Mouse (Mus musculus) testis, postnatal 14 days (tissue): ENCODE measurements around the gene Ostn.

Experiments used
- DNase-seq: peaks from one replicate; pipeline ENCODE4 v3.0.0; 2021; ENCODE audit warnings: low spot score

Ostn gene

DNA sequence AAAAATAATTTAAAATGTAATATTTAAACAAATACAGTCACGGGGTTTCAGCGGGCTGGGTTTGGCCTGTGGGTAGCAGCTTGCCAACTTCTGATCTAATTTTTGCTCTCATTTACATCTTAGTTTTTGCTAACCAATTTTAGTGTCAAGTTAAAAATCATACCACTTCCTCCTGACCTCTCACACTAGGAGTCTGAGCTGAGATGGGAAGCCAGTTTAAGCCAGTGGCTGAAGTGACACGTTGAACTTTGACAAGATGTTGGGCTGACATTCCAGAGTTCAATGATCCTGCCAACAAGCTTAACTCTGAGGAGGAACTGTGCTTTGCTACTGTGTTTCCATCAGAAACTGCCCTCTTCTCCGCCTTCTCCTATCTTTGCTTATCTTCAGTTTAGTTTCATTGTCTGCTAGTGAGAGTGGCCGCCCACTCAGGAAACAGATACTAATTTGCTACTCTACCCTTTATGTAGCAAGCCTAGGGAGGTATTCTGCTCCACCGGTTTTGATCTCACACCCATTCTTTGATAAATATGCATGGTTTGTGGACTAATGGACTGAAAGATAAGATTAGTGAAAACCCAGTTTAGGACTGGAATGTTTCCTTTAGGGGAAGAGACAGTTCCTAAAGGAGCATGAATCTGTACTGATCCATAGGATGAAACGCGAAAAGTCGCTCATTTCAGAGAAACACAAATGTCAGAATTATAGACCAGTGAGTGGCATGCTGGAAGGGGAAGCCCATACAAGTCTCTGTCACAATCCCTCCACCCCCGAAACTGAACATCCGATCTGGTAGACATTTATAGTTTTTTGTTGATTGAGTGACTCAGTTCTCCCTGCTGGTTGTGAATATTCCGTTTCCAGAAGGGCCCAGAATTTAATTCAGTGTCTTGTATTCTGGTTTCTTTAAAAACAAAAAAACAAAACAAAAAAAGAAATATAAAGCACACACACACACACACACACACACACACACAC, 80.6 kb downstream of the Ostn start:
- peak; percentile 79 for DNase-seq

GRCm38 (mm10) chr16:27388761-27389451, 81.6 kb downstream of the Ostn start, which contains the start of gene Ccdc50:
Ccdc50 (plus strand) TSS chr16:27388869.
- DNase-seq, result peak; percentile 82

DNA sequence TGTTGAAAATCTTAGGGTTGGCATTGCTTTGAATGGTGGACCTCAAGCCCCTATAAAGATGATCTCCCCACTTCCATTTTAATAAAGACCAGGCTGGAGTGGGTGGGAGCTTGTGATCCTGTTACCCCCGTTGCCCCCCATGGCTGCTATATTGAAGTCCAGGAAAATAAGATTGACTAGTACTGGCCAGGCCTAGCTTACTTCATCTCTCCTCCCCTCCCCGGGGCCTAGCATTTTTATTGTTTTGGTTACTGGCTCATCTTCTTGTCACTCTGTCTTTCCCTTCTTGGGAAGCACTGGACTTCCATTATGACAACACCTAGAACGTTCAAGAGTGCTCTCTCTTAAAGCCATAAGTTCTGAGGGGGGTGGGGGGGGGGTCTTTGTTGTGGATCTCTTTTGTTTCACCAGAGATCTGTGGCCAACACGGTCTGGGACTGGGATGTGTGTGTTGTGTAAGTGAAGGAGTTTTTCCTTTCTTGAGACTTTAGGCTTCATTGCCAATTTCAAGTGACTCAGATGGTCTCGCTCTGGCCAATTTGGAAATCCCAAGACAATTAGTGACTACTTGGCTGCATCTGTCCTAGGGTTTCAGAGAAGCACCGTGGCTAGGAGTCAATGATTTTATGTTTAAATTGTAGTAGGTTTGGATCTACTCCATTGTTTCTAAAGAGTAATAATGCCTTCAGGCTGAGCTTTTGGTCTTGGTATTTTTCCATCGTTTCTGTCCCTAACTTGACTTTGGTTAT, 82.4 kb downstream of the Ostn start:
- no peak for DNase-seq

GRCm38 (mm10) chr16:27390306-27390705, 83.0 kb downstream of the Ostn start:
- DNase-seq, result no peak

- no peak for DNase-seq
Observed at GRCm38 (mm10) chr16:27391845-27392244, 84.6 kb downstream of the Ostn start.

DNA sequence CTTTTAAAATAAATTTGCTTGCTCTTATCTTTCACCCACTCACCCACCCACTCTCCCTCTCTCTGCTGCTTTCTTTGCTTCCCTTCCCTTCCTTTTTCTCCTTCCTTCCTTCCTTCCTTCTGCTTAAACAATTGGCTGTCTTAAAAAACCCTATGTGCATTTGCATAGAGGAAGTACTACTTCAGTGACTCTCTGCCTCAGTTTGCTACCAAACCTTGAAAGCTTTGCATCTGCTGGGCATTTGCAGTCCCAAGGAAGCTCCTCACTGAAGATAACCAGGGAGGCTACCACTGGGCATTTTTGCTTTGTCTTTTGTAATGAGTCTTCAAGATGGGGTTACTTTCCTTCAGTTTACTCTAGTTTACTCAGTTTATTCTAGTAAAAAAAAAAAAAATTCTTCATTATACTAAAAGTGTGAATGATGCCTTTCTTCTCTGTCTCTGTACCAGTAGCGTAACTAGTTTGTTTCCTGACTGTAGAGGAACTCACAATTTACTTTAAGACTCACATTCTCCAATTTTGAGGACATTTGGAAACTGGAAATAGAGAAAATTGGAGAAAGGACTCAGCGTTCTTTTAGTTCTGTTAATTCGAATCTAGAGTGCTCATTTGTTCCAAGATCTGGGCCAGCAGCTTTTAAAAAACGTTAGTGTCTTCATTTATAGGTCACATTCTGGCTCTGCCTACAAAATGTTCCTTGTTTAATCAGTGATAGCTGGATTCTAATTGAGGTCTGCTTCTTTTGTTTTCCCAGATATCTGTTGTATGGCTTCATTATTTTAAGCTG, 88.2 kb downstream of the Ostn start:
- DNase-seq, result no peak

GRCm38 (mm10) chr16:27396951-27397350, 89.7 kb downstream of the Ostn start:
- no peak for DNase-seq

DNA sequence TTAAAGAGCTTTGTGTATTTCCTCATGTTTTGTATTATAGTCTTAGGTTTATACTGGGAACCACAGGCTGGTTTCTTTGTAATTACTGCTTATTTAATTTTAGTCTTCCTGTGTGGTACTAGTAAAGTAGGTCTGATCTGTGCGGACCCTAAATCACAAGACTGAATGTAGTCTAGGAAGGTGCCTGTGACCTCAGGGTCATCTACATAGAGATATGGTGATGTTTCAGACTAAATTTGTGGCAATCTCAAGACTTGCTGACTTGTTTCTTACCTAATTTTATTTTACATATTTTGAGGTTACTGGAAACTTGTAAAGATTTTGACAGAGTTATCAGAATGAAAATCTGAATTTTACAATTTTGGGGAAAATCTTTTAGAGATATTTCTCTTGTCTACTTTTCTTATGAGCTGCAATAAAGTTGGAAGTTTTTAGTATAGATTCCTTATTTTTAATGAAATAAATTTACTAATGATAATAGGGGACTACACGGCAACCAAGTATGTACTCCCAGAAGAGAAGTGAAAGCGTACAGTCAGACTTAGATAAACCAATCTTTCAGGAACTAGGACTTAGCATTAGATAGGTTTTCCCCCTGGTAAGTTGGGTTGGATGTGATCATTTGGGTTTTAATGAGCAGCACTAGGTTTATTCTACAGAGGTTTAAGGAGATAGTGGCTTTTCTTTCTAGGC, 91.9 kb downstream of the Ostn start:
- DNase-seq, result no peak

GRCm38 (mm10) chr16:27399719-27400253, 92.5 kb downstream of the Ostn start:
- no peak for DNase-seq
